Mouse (Mus musculus): ENCODE data around the gene Slc45a3. TPM values are rescaled to one million over a fixed set of nuclear protein-coding genes. Genes with fewer than 3 reads are reported as not detected.

Slc45a3 gene
- polyA plus RNA-seq (2014; fragmentation: Illumina TruSeq; extraction: RNeasy Lipid Tissue Mini Kit (QIAGEN cat#74804)), result 14.2 TPM

GRCm38 (mm10) chr1:131962606-131963084, at the start of gene Slc45a3:
Gene Slc45a3 (plus strand): TSS chr1:131962967.

GRCm38 (mm10) chr1:132007282-132007815, 44.6 kb downstream of the Slc45a3 start, which contains the start of gene Elk4:
Gene Elk4 (plus strand): TSS chr1:132007607.

Other genes with a start within 250 kb of the Slc45a3 start
- 0.54 TPM for gene Slc26a9, start 218.9 kb upstream of the Slc45a3 start, polyA plus RNA-seq (2014; fragmentation: Illumina TruSeq; extraction: RNeasy Lipid Tissue Mini Kit (QIAGEN cat#74804))
- 2.8 TPM for gene Pm20d1, start 165.6 kb upstream of the Slc45a3 start, polyA plus RNA-seq (2014; fragmentation: Illumina TruSeq; extraction: RNeasy Lipid Tissue Mini Kit (QIAGEN cat#74804))
- 23.7 TPM for gene Slc41a1, start 135.5 kb upstream of the Slc45a3 start, polyA plus RNA-seq (2014; fragmentation: Illumina TruSeq; extraction: RNeasy Lipid Tissue Mini Kit (QIAGEN cat#74804))
- 3.7 TPM for gene Rab29, start 95.7 kb upstream of the Slc45a3 start, polyA plus RNA-seq (2014; fragmentation: Illumina TruSeq; extraction: RNeasy Lipid Tissue Mini Kit (QIAGEN cat#74804))
- gene Nucks1, start 52.4 kb upstream of the Slc45a3 start, polyA plus RNA-seq (2014; fragmentation: Illumina TruSeq; extraction: RNeasy Lipid Tissue Mini Kit (QIAGEN cat#74804)), result 217 TPM
- 29.4 TPM for gene Elk4, start 44.6 kb downstream of the Slc45a3 start, polyA plus RNA-seq (2014; fragmentation: Illumina TruSeq; extraction: RNeasy Lipid Tissue Mini Kit (QIAGEN cat#74804))
- 3.8 TPM for gene Mfsd4a, start 105.1 kb downstream of the Slc45a3 start, polyA plus RNA-seq (2014; fragmentation: Illumina TruSeq; extraction: RNeasy Lipid Tissue Mini Kit (QIAGEN cat#74804))
- gene Cdk18, start 176.7 kb downstream of the Slc45a3 start, polyA plus RNA-seq (2014; fragmentation: Illumina TruSeq; extraction: RNeasy Lipid Tissue Mini Kit (QIAGEN cat#74804)), result 0.23 TPM
- not detected for gene Lemd1, start 228.5 kb downstream of the Slc45a3 start, polyA plus RNA-seq (2014; fragmentation: Illumina TruSeq; extraction: RNeasy Lipid Tissue Mini Kit (QIAGEN cat#74804))
- not detected for gene AC124108.1, start 228.5 kb downstream of the Slc45a3 start, polyA plus RNA-seq (2014; fragmentation: Illumina TruSeq; extraction: RNeasy Lipid Tissue Mini Kit (QIAGEN cat#74804))